Mouse (Mus musculus): Measurements from ENCODE around the gene Dll3.

DNA sequence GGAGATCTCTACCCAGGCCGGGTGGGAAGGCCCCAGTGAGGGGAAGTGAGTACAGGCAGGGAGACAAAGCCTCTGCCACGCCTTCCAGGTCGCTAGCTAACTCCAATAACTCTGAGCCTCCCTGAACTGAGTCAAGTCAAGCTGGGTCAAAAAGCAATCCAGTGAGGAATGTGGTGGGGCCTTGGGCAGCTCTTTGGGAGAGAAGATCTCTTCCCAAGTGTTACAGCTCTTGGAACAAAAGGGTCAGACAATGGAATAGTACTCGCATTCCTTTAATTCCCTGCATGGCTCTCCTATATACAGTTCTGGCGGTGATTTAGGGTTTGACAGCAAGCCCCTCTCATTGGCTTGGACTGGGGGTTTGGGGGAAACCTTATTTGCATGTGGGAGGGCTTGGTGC lies 39.2 kb downstream of the Dll3 start:
- TF ChIP-seq MAX (IDR thresholded peaks at IDR 0.05; ENCODE audit: low read depth) (no peak), E2F4 (IDR thresholded peaks at IDR 0.05; ENCODE audit: insufficient read depth) (no peak)

Data from myocyte (in vitro differentiated cells).